Mouse (Mus musculus) gastrocnemius, adult 2 months (tissue): ENCODE data around the gene Usp20. TPM values are rescaled to one million over a fixed set of nuclear protein-coding genes. Genes with fewer than 3 reads are reported as not detected.

ENCODE experiments used
- DNase-seq: peaks from one replicate; pipeline ENCODE4 v3.0.0; 2022
- H3K27ac ChIP-seq: fragments of 200-600 bp; 2 replicates; pipeline ENCODE4 v1.8.1; 2022; ENCODE audit warnings: mild to moderate bottlenecking
- H3K4me3 ChIP-seq: fragments of 200-600 bp; 2 replicates; pipeline ENCODE4 v1.8.1; 2022; ENCODE audit warnings: mild to moderate bottlenecking, moderate library complexity
- CTCF ChIP-seq: fragments of 200-600 bp; IDR thresholded peaks from 2 replicates; pipeline ENCODE4 v1.8.1; 2022; ENCODE audit warnings: antibody characterized with exemption, mild to moderate bottlenecking, moderate library complexity
- intact Hi-C: fragments of 180-260 bp; cut with DNase I; formaldehyde crosslinking; loops from one replicate; pipeline ENCODE4 v1.15.1; 2025
- total RNA-seq, 2 experiments: library from RNA; stranded (reverse); gene quantifications; 2 replicates each; pipeline ENCODE4 v1.2.3; 2021

The Usp20 gene
- total RNA-seq, 2 experiments from 2014 or later = 8.7 to 10.6 TPM

- no peak for TF ChIP-seq CTCF
- Histone ChIP-seq H3K27ac (no peak overlapping the region), H3K4me3 (no peak overlapping the region)
- intact Hi-C loops = no loop called here
- DNase-seq = no peak
Observed at GRCm38 (mm10) chr2:30998443-30999260, 16.6 kb downstream of the Usp20 start.

GRCm38 (mm10) chr2:31002857-31003256 lies 20.8 kb downstream of the Usp20 start:
- no peak for DNase-seq
- no peak overlapping the region for H3K27ac ChIP-seq
- no peak for TF ChIP-seq CTCF
- intact Hi-C loops = no loop called here
- H3K4me3 ChIP-seq = no peak overlapping the region

GRCm38 (mm10) chr2:31005453-31005852 lies 23.4 kb downstream of the Usp20 start:
- Histone ChIP-seq H3K27ac (no peak overlapping the region), H3K4me3 (no peak overlapping the region)
- no peak for DNase-seq
- no peak for TF ChIP-seq CTCF
- intact Hi-C loops = no loop called here

GRCm38 (mm10) chr2:31006434-31006833 lies 24.4 kb downstream of the Usp20 start:
- intact Hi-C loops = no loop called here
- no peak overlapping the region for H3K4me3 ChIP-seq
- H3K27ac ChIP-seq = no peak overlapping the region
- DNase-seq = no peak
- no peak for TF ChIP-seq CTCF

GRCm38 (mm10) chr2:31007208-31007607 lies 25.1 kb downstream of the Usp20 start:
- DNase-seq = no peak
- no peak overlapping the region for H3K4me3 ChIP-seq
- intact Hi-C loops = no loop called here
- no peak for TF ChIP-seq CTCF
- H3K27ac ChIP-seq = no peak overlapping the region

- no peak for TF ChIP-seq CTCF
- H3K4me3 ChIP-seq = no peak overlapping the region
- intact Hi-C loops = no loop called here
- no peak for DNase-seq
- H3K27ac ChIP-seq = no peak overlapping the region
Observed at GRCm38 (mm10) chr2:31013371-31014120, 31.5 kb downstream of the Usp20 start.

- no peak for TF ChIP-seq CTCF
Observed at GRCm38 (mm10) chr2:31017625-31018317, 35.7 kb downstream of the Usp20 start.

GRCm38 (mm10) chr2:31018519-31018918 lies 36.4 kb downstream of the Usp20 start:
- no peak for TF ChIP-seq CTCF
- no peak overlapping the region for H3K27ac ChIP-seq
- H3K4me3 ChIP-seq = no peak overlapping the region
- intact Hi-C loops = no loop called here
- DNase-seq = no peak

More at GRCm38 (mm10) chr2:31017625-31018317, 35.7 kb downstream of the Usp20 start:
- Histone ChIP-seq H3K4me3 (no peak overlapping the region), H3K27ac (no peak overlapping the region)
- DNase-seq = no peak
- intact Hi-C loops = no loop called here

GRCm38 (mm10) chr2:31019011-31019410 lies 36.9 kb downstream of the Usp20 start:
- H3K4me3 ChIP-seq = no peak overlapping the region
- no peak for TF ChIP-seq CTCF
- no peak overlapping the region for H3K27ac ChIP-seq
- DNase-seq = no peak
- intact Hi-C loops = no loop called here

GRCm38 (mm10) chr2:31020202-31020601 lies 38.1 kb downstream of the Usp20 start:
- Histone ChIP-seq H3K4me3 (no peak overlapping the region), H3K27ac (no peak overlapping the region)
- no peak for DNase-seq
- intact Hi-C loops = loop anchor here (10.0 kb wide), 1 partner anchor 365 kb away; no protein-coding TSS in a partner anchor
- TF ChIP-seq CTCF = no peak

- no peak overlapping the region for H3K4me3 ChIP-seq
- DNase-seq = no peak
- no peak overlapping the region for H3K27ac ChIP-seq
- no peak for TF ChIP-seq CTCF
- intact Hi-C loops = loop anchor here (1.0 to 10.0 kb wide), 3 partner anchors 126 to 361 kb away; no protein-coding TSS in a partner anchor
Observed at GRCm38 (mm10) chr2:31023940-31024339, 41.9 kb downstream of the Usp20 start.

GRCm38 (mm10) chr2:31024618-31025370 lies 42.7 kb downstream of the Usp20 start:
- intact Hi-C loops = loop anchor here (1.0 to 10.0 kb wide), 3 partner anchors 126 to 360 kb away; no protein-coding TSS in a partner anchor
- peak; percentile 58 for DNase-seq
- Histone ChIP-seq H3K4me3 (no peak overlapping the region), H3K27ac (no peak overlapping the region)
- peak; percentile 100; the same call in 1 of the 2 replicates for TF ChIP-seq CTCF
